Mouse (Mus musculus): ENCODE measurements at regions not wholly inside any gene's neighbourhood (a gene's known extent, or its start where the extent isn't known, plus 50 kb on each side); places are given as distances from the start of the nearest gene placed in this dataset.
"Not testable (repeated sequence)": the region's sequence is repeated elsewhere in the genome, so short reads cannot be mapped to it uniquely, and the experiment has no call there.

GRCm38 (mm10) chr3:36387431-36387830 lies 88.3 kb downstream of the Anxa5 start:
- DNase-seq (ENCODE audit: low spot score): no peak

- DNase-seq (ENCODE audit: low spot score): no peak
These were observed 92.2 kb downstream of the Anxa5 start for GRCm38 (mm10) chr3:36383438-36383945.

- DNase-seq (ENCODE audit: low spot score): no peak
These were observed 94.0 kb downstream of the Anxa5 start for GRCm38 (mm10) chr3:36381621-36382193.

- no peak for DNase-seq (ENCODE audit: low spot score)
These were observed 100.0 kb downstream of the Anxa5 start for GRCm38 (mm10) chr3:36375722-36376121.

- no peak for DNase-seq (ENCODE audit: low spot score)
These were observed 100.8 kb downstream of the Anxa5 start for GRCm38 (mm10) chr3:36374939-36375338.

- no peak for DNase-seq (ENCODE audit: low spot score)
These were observed 114.8 kb downstream of the Anxa5 start for GRCm38 (mm10) chr3:36360933-36361332.

- DNase-seq (ENCODE audit: low spot score): not testable (repeated sequence)
These were observed 121.5 kb downstream of the Anxa5 start for GRCm38 (mm10) chr3:36354201-36354600.

GRCm38 (mm10) chr3:36352032-36352742 lies 123.5 kb downstream of the Anxa5 start:
- no peak for DNase-seq (ENCODE audit: low spot score)

- DNase-seq (ENCODE audit: low spot score): no peak
These were observed 126.6 kb downstream of the Anxa5 start for GRCm38 (mm10) chr3:36349073-36349472.

GRCm38 (mm10) chr3:36340889-36341533 lies 118.9 kb upstream of the Qrfpr start:
- DNase-seq (ENCODE audit: low spot score): no peak

- no peak for DNase-seq (ENCODE audit: low spot score)
These were observed 117.5 kb upstream of the Qrfpr start for GRCm38 (mm10) chr3:36339656-36340055.

GRCm38 (mm10) chr3:36334279-36334678 lies 112.2 kb upstream of the Qrfpr start:
- no peak for DNase-seq (ENCODE audit: low spot score)

- DNase-seq (ENCODE audit: low spot score): no peak
These were observed 109.9 kb upstream of the Qrfpr start for GRCm38 (mm10) chr3:36332016-36332415.

- DNase-seq (ENCODE audit: low spot score): peak; percentile 38
These were observed 108.5 kb upstream of the Qrfpr start for GRCm38 (mm10) chr3:36330656-36331055.

- no peak for DNase-seq (ENCODE audit: low spot score)
These were observed 107.5 kb upstream of the Qrfpr start for GRCm38 (mm10) chr3:36329631-36330030.

GRCm38 (mm10) chr3:36328927-36329326 lies 106.8 kb upstream of the Qrfpr start:
- no peak for DNase-seq (ENCODE audit: low spot score)

- no peak for DNase-seq (ENCODE audit: low spot score)
These were observed 96.5 kb upstream of the Qrfpr start for GRCm38 (mm10) chr3:36318635-36319034.

GRCm38 (mm10) chr3:36311337-36311736 lies 89.2 kb upstream of the Qrfpr start:
- no peak for DNase-seq (ENCODE audit: low spot score)

GRCm38 (mm10) chr3:36310642-36311267 lies 88.6 kb upstream of the Qrfpr start:
- DNase-seq (ENCODE audit: low spot score): no peak

GRCm38 (mm10) chr3:36296792-36297191 lies 74.7 kb upstream of the Qrfpr start:
- no peak for DNase-seq (ENCODE audit: low spot score)

GRCm38 (mm10) chr3:36291971-36292370 lies 69.9 kb upstream of the Qrfpr start:
- no peak for DNase-seq (ENCODE audit: low spot score)

GRCm38 (mm10) chr3:36284066-36284465 lies 62.0 kb upstream of the Qrfpr start:
- no peak for DNase-seq (ENCODE audit: low spot score)

- no peak for DNase-seq (ENCODE audit: low spot score)
These were observed 53.4 kb upstream of the Qrfpr start for GRCm38 (mm10) chr3:36275502-36275901.

All from testis, postnatal 14 days (tissue).